Comparison of ENCODE assay signal across 11 mouse cellular contexts in genomic region chr10:122040372-122040771, GRCm38 (mm10). TPM values are rescaled to one million over a fixed set of nuclear protein-coding genes. Genes with fewer than 3 reads are reported as not detected.
DNase-seq lines count a peak whose midpoint lies in the region; ATAC-seq and TF ChIP-seq lines count a peak whose summit lies in the region.
"Had no signal": no experiment of that assay in that cellular context is flagged by ENCODE, and none has a peak within 500 bp of the region (broad histone marks: within the 10 kb centered on the region; RNA-seq: fewer than 3 reads in every experiment).

No protein-coding gene starts in this region.

- no peak for TF ChIP-seq POLR2A in ES-Bruce4 (IDR thresholded peaks at IDR 0.05; ENCODE audit: insufficient read depth, low read length)

- no peaks in the 10 kb centered on the region for H3K27me3 ChIP-seq in intestine, postnatal 0 days (replicated peaks; ENCODE audit: control insufficient read depth, insufficient read depth, low read length)
- no peaks in the 10 kb centered on the region for H3K27me3 ChIP-seq in intestine, embryonic 15.5 days (replicated peaks)
- H3K27me3 ChIP-seq in ES-Bruce4 (ENCODE audit: control insufficient read depth, insufficient read depth, low read length, poor library complexity, severe bottlenecking): no peaks in the 10 kb centered on the region
- no peaks in the 10 kb centered on the region for H3K27me3 ChIP-seq in liver, postnatal 0 days (ENCODE audit: insufficient read depth, low read length)

- no peaks in the 10 kb centered on the region for H3K36me3 ChIP-seq in intestine, postnatal 0 days (ENCODE audit: control insufficient read depth, insufficient read depth)
- no peaks in the 10 kb centered on the region for H3K36me3 ChIP-seq in intestine, embryonic 15.5 days
- no peaks in the 10 kb centered on the region for H3K36me3 ChIP-seq in ES-Bruce4 (ENCODE audit: control insufficient read depth, insufficient read depth, low read length, poor library complexity, severe bottlenecking)
- no peaks in the 10 kb centered on the region for H3K36me3 ChIP-seq in liver, postnatal 0 days (replicated peaks; ENCODE audit: insufficient read depth, low read length)

- H3K9me3 ChIP-seq in intestine, postnatal 0 days (ENCODE audit: control insufficient read depth): no peaks in the 10 kb centered on the region
- H3K9me3 ChIP-seq in intestine, embryonic 15.5 days: no peaks in the 10 kb centered on the region
- 0 out of 2 replicates have a peak, but pooled peaks cover 2% of the 10 kb centered on the region for H3K9me3 ChIP-seq in ES-Bruce4 (replicated peaks; ENCODE audit: control insufficient read depth, insufficient read depth, low read length, poor library complexity, severe bottlenecking)
- no peaks in the 10 kb centered on the region for H3K9me3 ChIP-seq in liver, postnatal 0 days (ENCODE audit: low read length)
- H3K9me3 ChIP-seq: limb, embryonic 10.5 days had no signal

- no peaks in the 10 kb centered on the region for H3K4me1 ChIP-seq in intestine, postnatal 0 days (replicated peaks; ENCODE audit: control insufficient read depth, insufficient read depth, low read length)
- no peaks in the 10 kb centered on the region for H3K4me1 ChIP-seq in intestine, embryonic 15.5 days (replicated peaks)
- H3K4me1 ChIP-seq in ES-Bruce4 (ENCODE audit: control insufficient read depth, insufficient read depth, low read length): no peaks in the 10 kb centered on the region
- no peaks in the 10 kb centered on the region for H3K4me1 ChIP-seq in liver, postnatal 0 days (ENCODE audit: insufficient read depth)

- peak; percentile 71 for TF ChIP-seq CTCF in intestine, postnatal 0 days (IDR thresholded peaks at IDR 0.05; ENCODE audit: low read depth)
- TF ChIP-seq CTCF in ES-Bruce4 (IDR thresholded peaks at IDR 0.05; ENCODE audit: low read depth, low read length): peak; percentile 74
- peak; percentile 69 for TF ChIP-seq CTCF in liver, postnatal 0 days (IDR thresholded peaks at IDR 0.05; ENCODE audit: low read depth)

- no peak overlapping the region for H3K27ac ChIP-seq in intestine, postnatal 0 days (ENCODE audit: low read depth, low read length)
- no peak overlapping the region for H3K27ac ChIP-seq in intestine, embryonic 15.5 days
- no peak overlapping the region for H3K27ac ChIP-seq in ES-Bruce4 (ENCODE audit: insufficient read depth, low read length)
- no peak overlapping the region for H3K27ac ChIP-seq in liver, postnatal 0 days (ENCODE audit: low read depth)
- H3K27ac ChIP-seq: limb, embryonic 10.5 days; midbrain, embryonic 10.5 days had no signal

- no peak for TF ChIP-seq EP300 in ES-Bruce4 (IDR thresholded peaks at IDR 0.05; ENCODE audit: insufficient read depth, low read depth, low read length)
- no peak for TF ChIP-seq EP300 in liver, postnatal 0 days (IDR thresholded peaks at IDR 0.05; ENCODE audit: low read depth)

- H3K9ac ChIP-seq in intestine, postnatal 0 days (ENCODE audit: low read depth, low read length): no peak overlapping the region
- no peak overlapping the region for H3K9ac ChIP-seq in intestine, embryonic 15.5 days
- H3K9ac ChIP-seq in ES-Bruce4 (ENCODE audit: low read depth, poor library complexity, severe bottlenecking): no peak overlapping the region
- H3K9ac ChIP-seq in liver, postnatal 0 days (replicated peaks): no peak overlapping the region

- no peak for ATAC-seq in intestine, postnatal 0 days
- no peak for ATAC-seq in intestine, embryonic 15.5 days
- ATAC-seq in liver, postnatal 0 days: no peak
- ATAC-seq: hindbrain, embryonic 16.5 days had no signal

- H3K4me2 ChIP-seq in intestine, postnatal 0 days (replicated peaks; ENCODE audit: low read depth): no peak overlapping the region
- no peak overlapping the region for H3K4me2 ChIP-seq in intestine, embryonic 15.5 days (replicated peaks)
- H3K4me2 ChIP-seq in liver, postnatal 0 days (ENCODE audit: low read depth, low read length): no peak overlapping the region

- H3K4me3 ChIP-seq in intestine, postnatal 0 days (ENCODE audit: low read depth, low read length): no peak overlapping the region
- no peak overlapping the region for H3K4me3 ChIP-seq in intestine, embryonic 15.5 days (replicated peaks)
- H3K4me3 ChIP-seq in ES-Bruce4 (ENCODE audit: low read depth, low read length): no peak overlapping the region
- no peak overlapping the region for H3K4me3 ChIP-seq in liver, postnatal 0 days (ENCODE audit: low read depth, low read length)
- H3K4me3 ChIP-seq: limb, embryonic 10.5 days; midbrain, embryonic 10.5 days had no signal

- DNase-seq in 416B (ENCODE audit: low read depth): peak; percentile 6
- DNase-seq in liver, postnatal 0 days: peak; percentile 54
- no peak for DNase-seq in frontal cortex, adult 2 months (ENCODE audit: extremely low spot score in 1 of 2, low spot score in 1 of 2)
- DNase-seq in ovary, postnatal 10 days (ENCODE audit: low spot score): no peak
- DNase-seq in cerebellum, adult 11-12 months: no peak

- 50% methylated on average over 4 of the region's 4 CpGs for WGBS in intestine, postnatal 0 days
- WGBS in intestine, embryonic 15.5 days: 43% methylated on average over 4 of the region's 4 CpGs
- 40% methylated on average over 4 of the region's 4 CpGs for WGBS in liver, postnatal 0 days (ENCODE audit: insufficient replicate concordance)

RNA-seq across cellular contexts. Expression of gene Srgap1, which starts 6.7 kb away (rescaled TPM):
- polyA plus RNA-seq in intestine, postnatal 0 days (2015; fragmentation: Nextera tagmentation; extraction: Ambion mirVana): 2.6 and 3.3 TPM in 2 replicates
- 7.4 and 7.7 TPM in 2 replicates for polyA plus RNA-seq in intestine, embryonic 15.5 days (2015; fragmentation: Nextera tagmentation; extraction: Ambion mirVana)
- 8.0 and 8.1 TPM in 2 replicates for polyA plus RNA-seq in ES-Bruce4 (2011; ENCODE audit: insufficient read depth, insufficient read length, low read depth, missing spikeins)
- 0.90 and 0.96 TPM in 2 replicates for polyA plus RNA-seq in liver, postnatal 0 days (2015; fragmentation: Nextera tagmentation; extraction: Ambion mirVana)
- 8.8 TPM in 2 replicates for polyA plus RNA-seq in frontal cortex, adult 2 months (2012; rRNA removed)

RNA-seq across cellular contexts. Expression of gene Rxylt1, which starts 56.8 kb away (rescaled TPM):
- 45.2 and 47.1 TPM in 2 replicates for polyA plus RNA-seq in intestine, postnatal 0 days (2015; fragmentation: Nextera tagmentation; extraction: Ambion mirVana)
- 53.6 and 54.1 TPM in 2 replicates for polyA plus RNA-seq in intestine, embryonic 15.5 days (2015; fragmentation: Nextera tagmentation; extraction: Ambion mirVana)
- polyA plus RNA-seq in ES-Bruce4 (2011; ENCODE audit: insufficient read depth, insufficient read length, low read depth, missing spikeins): 57.6 and 63.7 TPM in 2 replicates
- polyA plus RNA-seq in liver, postnatal 0 days (2015; fragmentation: Nextera tagmentation; extraction: Ambion mirVana): 28.1 and 30.5 TPM in 2 replicates
- 19.9 and 22.0 TPM in 2 replicates for polyA plus RNA-seq in frontal cortex, adult 2 months (2012; rRNA removed)

Comparison
In these comparisons a context has a peak if more than half of its experiments do, and no peak if none do; other contexts are left out.
1. DNase-seq: peak in 416B (single experiment) and liver, postnatal 0 days (single experiment); none in frontal cortex, adult 2 months (0 of 2), ovary, postnatal 10 days (single experiment) and cerebellum, adult 11-12 months (single experiment).
2. Peak in every context shown above with its lines, with median percentiles within 50 percentile points of each other: CTCF ChIP-seq.